Mouse (Mus musculus): ENCODE measurements around the gene Klhl12.

DNA sequence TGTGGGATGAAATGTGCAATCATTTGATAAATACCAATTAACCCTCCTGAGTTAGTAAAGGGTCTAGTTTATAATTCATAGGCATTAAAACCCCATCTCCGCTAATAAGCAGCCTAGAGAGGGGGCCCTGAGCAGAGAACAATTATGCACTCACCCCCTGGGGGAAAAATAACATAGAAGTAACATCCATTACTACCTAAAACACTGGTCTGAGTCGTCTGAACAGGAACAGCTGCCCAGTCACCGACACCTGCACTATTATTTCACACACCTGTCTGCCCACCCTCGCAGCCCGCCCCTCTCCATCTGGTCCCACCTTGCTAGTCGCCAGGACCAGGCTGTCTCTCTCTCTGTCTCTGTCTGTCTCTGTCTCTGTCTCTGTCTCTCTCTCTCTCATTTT is 57.3 kb downstream of the Klhl12 start:
- TF ChIP-seq POLR2A (IDR thresholded peaks at IDR 0.05; ENCODE audit: control insufficient read depth, extremely low read depth, insufficient read depth, low read length, poor library complexity) (no peak), CTCF (IDR thresholded peaks at IDR 0.05; ENCODE audit: borderline replicate concordance, control insufficient read depth, extremely low read depth, insufficient read depth, low read length, poor library complexity) (no peak)

Data from thymus, adult 2 months (tissue).